Mouse (Mus musculus) cerebellum, adult 8-10 months (tissue): ENCODE results near the gene 1810055G02Rik.

Source experiments
- DNase-seq: peaks from one replicate; pipeline ENCODE4 v3.0.0; 2022

1810055G02Rik gene

DNA sequence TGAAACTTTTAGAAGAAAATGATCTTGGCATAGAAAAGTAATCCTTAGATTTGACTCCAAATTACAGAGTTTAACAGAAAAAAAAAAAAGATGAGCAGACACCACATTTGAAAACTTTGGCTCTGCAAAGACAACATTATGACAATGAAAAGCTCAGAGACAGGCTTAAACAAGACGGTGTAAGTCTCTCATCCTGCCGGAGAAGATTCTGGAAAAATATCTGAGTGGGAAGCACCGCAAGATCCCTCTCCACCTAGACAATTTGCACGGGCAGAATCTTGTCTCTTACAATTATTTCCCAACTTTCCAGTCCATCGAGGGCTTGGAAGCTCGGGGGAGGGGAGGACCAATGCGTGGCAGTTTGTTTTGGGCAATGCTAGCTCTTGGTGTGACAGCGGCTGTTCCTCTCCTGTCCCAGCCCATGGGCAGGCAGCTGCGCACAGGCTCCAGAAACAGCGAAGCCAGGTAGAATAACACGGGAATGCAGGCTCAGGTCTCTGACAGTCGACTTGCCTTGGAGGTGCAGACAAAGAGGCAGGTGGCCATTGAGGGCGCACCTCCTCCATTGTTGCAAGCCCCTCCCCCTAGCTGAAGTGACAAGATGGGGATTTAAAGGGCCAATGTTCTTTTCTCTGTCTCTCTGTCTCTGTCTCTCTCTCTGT, 35.9 kb downstream of the 1810055G02Rik start:
- DNase-seq, result peak; percentile 69

GRCm38 (mm10) chr19:3752621-3753239, 44.6 kb downstream of the 1810055G02Rik start:
- no peak for DNase-seq

DNA sequence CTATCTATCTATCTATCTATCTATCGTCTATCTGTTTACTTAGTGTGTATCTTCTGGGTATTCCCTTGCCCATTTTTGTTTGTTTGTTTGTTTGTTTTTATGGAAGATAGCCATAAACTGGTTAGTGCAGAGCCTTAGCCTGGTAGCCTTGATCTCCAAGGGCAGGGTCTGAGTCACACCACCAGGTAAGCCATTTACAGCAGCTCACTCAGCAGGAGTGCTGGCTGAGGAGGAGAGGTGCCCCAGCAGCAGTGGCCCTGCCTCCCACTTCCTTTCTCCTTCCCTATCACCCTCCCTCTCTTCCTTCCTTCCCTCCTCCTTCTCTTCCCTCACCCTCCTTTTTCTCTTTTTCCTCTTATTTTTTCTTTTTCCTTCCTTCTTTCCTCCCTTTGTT, 45.1 kb downstream of the 1810055G02Rik start:
- no peak for DNase-seq

- DNase-seq, result no peak
Measured at GRCm38 (mm10) chr19:3753738-3754137, 45.6 kb downstream of the 1810055G02Rik start.

GRCm38 (mm10) chr19:3757861-3758260, 49.8 kb downstream of the 1810055G02Rik start:
- no peak for DNase-seq

DNA sequence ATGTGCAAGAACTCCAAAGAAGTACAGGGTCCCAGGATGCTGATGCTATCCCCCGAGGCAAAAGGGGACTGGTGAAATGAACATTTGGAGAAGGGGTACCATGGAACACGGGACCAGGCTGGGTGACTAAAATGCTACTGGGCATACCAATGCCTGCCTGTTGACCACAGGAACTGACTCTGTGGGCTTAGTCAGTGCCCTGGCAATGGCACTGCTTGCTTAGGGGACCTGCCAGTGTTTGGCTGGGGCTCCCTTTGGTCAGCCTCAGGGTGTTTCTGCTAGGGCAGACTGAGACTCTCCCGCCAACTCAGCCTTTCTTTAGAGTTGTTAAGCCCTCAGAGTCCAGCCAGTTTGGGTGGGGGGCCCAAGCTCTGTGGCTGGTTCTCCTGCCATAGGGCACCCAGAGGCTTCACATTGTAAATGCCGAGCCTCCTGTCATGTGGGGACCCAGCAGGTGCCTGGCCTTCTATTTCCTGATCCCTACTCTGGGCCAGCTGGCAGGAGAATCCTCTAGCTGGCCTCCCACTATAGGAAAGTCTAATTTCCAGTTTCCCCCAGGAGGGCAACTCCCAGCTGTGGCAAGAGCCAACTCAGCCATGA, 57.2 kb downstream of the 1810055G02Rik start:
- peak; percentile 59 for DNase-seq

- peak; percentile 25 for DNase-seq
Measured at GRCm38 (mm10) chr19:3766378-3766777, 58.3 kb downstream of the 1810055G02Rik start.

DNA sequence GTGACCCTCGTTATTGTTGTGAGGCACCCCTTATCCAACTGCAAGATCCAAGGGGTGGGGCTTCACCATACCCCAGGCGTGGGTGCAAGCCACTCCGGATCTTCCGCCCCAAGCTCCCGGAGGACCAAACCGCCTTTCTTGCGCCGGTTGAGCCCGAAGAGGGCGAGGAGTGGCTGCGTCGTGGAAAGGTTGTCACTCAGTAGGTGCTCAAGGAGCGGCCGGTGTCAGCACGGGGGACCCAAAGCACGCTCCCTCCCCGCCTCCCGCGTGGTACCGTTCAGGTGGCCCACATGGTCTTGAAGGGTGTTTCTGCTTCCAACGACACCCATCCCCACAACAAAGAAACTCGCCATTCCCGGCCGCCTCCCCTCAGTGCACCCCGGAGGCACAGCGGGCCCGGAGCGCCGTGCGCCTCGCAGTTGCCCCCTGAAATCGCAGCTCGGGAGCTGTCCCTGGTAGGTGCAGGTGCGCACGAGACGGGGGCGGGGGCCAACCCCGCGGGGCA, 59.2 kb downstream of the 1810055G02Rik start, which contains the start of gene Kmt5b:
Gene Kmt5b (plus strand): TSS at position 146 of the 505 bp plus-strand sequence.
- DNase-seq, result peak; percentile 77
